Mouse (Mus musculus): ENCODE data around the gene Cant1. TPM values are rescaled to one million over a fixed set of nuclear protein-coding genes. Genes with fewer than 3 reads are reported as not detected.

The Cant1 gene
- polyA plus RNA-seq, 1 experiment from 2014 or later = 21.7 TPM

- Histone ChIP-seq H3K9me3 (ENCODE audit: control insufficient read depth, low read length) (no peaks in the 10 kb centered on the region), H3K9ac (ENCODE audit: low read length) (no peak overlapping the region), H3K4me3 (ENCODE audit: low read depth, low read length) (no peak overlapping the region), H3K27me3 (ENCODE audit: control insufficient read depth, insufficient read depth, low read length) (no peaks in the 10 kb centered on the region), H3K4me1 (ENCODE audit: control insufficient read depth, insufficient read depth, low read length) (peaks cover 15% of the 10 kb centered on the region), H3K27ac (ENCODE audit: low read depth, low read length) (no peak overlapping the region), H3K36me3 (ENCODE audit: control insufficient read depth, insufficient read depth, low read length) (no peaks in the 10 kb centered on the region), H3K4me2 (no peak overlapping the region)
- no peak for DNase-seq (ENCODE audit: low spot score, missing footprints)
- WGBS = 65% methylated on average over 13 of the region's 13 CpGs
- ATAC-seq (ENCODE audit: low FRiP score) = no peak
These were observed 5.9 kb upstream of the Cant1 start for GRCm38 (mm10) chr11:118424621-118425335.

- Histone ChIP-seq H3K27ac (ENCODE audit: low read depth, low read length) (no peak overlapping the region), H3K4me3 (ENCODE audit: low read depth, low read length) (no peak overlapping the region), H3K4me2 (peak overlapping the region; percentile 30; the same call in 1 of the 2 replicates), H3K27me3 (ENCODE audit: control insufficient read depth, insufficient read depth, low read length) (no peaks in the 10 kb centered on the region), H3K9me3 (ENCODE audit: control insufficient read depth, low read length) (no peaks in the 10 kb centered on the region), H3K9ac (ENCODE audit: low read length) (peak overlapping the region; percentile 57; the same call in 1 of the 2 replicates), H3K4me1 (ENCODE audit: control insufficient read depth, insufficient read depth, low read length) (peaks cover 16% of the 10 kb centered on the region), H3K36me3 (ENCODE audit: control insufficient read depth, insufficient read depth, low read length) (no peaks in the 10 kb centered on the region)
- ATAC-seq (ENCODE audit: low FRiP score) (no peak), DNase-seq (ENCODE audit: low spot score, missing footprints) (peak; percentile 97)
- 5% methylated on average over 18 of the region's 18 CpGs for WGBS
These were observed 4.5 kb upstream of the Cant1 start for GRCm38 (mm10) chr11:118423266-118423971.

GRCm38 (mm10) chr11:118420261-118420660 is 1.4 kb upstream of the Cant1 start:
- H3K4me2 ChIP-seq = no peak overlapping the region
- ATAC-seq (ENCODE audit: low FRiP score) = no peak
- no peak for DNase-seq (ENCODE audit: low spot score, missing footprints)
- WGBS = 82% methylated on average over 7 of the region's 7 CpGs
- H3K4me1 ChIP-seq (ENCODE audit: control insufficient read depth, insufficient read depth, low read length) = peaks cover 20% of the 10 kb centered on the region
- no peaks in the 10 kb centered on the region for H3K36me3 ChIP-seq (ENCODE audit: control insufficient read depth, insufficient read depth, low read length)
- H3K27me3 ChIP-seq (ENCODE audit: control insufficient read depth, insufficient read depth, low read length) = no peaks in the 10 kb centered on the region
- H3K9ac ChIP-seq (ENCODE audit: low read length) = no peak overlapping the region
- H3K9me3 ChIP-seq (ENCODE audit: control insufficient read depth, low read length) = no peaks in the 10 kb centered on the region
- no peak overlapping the region for H3K27ac ChIP-seq (ENCODE audit: low read depth, low read length)
- no peak overlapping the region for H3K4me3 ChIP-seq (ENCODE audit: low read depth, low read length)

DNA sequence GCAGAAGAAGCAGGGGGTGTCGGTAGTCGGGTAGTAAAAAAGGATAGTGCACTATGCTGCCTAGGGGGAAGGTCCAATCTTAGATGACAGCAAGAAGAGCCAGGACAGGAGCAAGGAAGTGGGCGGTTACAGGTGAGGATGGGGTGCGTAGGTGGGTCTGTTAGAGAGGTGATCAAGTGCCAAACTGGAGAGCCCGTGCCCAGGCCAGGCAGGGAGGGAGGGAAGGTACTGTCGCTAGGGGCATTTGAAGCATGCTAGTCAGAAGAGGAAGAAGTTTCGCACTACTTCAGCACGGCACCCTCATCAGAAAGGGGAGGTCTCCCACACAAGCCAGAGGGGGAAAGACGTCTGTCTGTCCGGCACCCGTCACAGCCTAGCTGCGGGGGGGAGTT is 448 bp downstream of the Cant1 start:
- Histone ChIP-seq H3K9ac (ENCODE audit: low read length) (peak overlapping the region; percentile 94), H3K4me2 (peak overlapping the region; percentile 87), H3K9me3 (ENCODE audit: control insufficient read depth, low read length) (no peaks in the 10 kb centered on the region), H3K4me1 (ENCODE audit: control insufficient read depth, insufficient read depth, low read length) (peaks cover 15% of the 10 kb centered on the region), H3K27ac (ENCODE audit: low read depth, low read length) (no peak overlapping the region), H3K27me3 (ENCODE audit: control insufficient read depth, insufficient read depth, low read length) (no peaks in the 10 kb centered on the region), H3K4me3 (ENCODE audit: low read depth, low read length) (peak overlapping the region; percentile 88), H3K36me3 (ENCODE audit: control insufficient read depth, insufficient read depth, low read length) (no peaks in the 10 kb centered on the region)
- ATAC-seq (ENCODE audit: low FRiP score) (no peak; the same call in 1 of the 2 replicates), DNase-seq (ENCODE audit: low spot score, missing footprints) (no peak)
- 5% methylated on average over 12 of the region's 12 CpGs for WGBS

GRCm38 (mm10) chr11:118417496-118417895 is 1.4 kb downstream of the Cant1 start:
- Histone ChIP-seq H3K36me3 (ENCODE audit: control insufficient read depth, insufficient read depth, low read length) (no peaks in the 10 kb centered on the region), H3K27ac (ENCODE audit: low read depth, low read length) (no peak overlapping the region), H3K9me3 (ENCODE audit: control insufficient read depth, low read length) (no peaks in the 10 kb centered on the region), H3K27me3 (ENCODE audit: control insufficient read depth, insufficient read depth, low read length) (no peaks in the 10 kb centered on the region), H3K4me3 (ENCODE audit: low read depth, low read length) (no peak overlapping the region), H3K4me1 (ENCODE audit: control insufficient read depth, insufficient read depth, low read length) (peaks cover 14% of the 10 kb centered on the region), H3K4me2 (peak overlapping the region; percentile 87; the same call in 1 of the 2 replicates), H3K9ac (ENCODE audit: low read length) (no peak overlapping the region)
- ATAC-seq (ENCODE audit: low FRiP score) (no peak), DNase-seq (ENCODE audit: low spot score, missing footprints) (no peak)
- WGBS = 94% methylated on average over 9 of the region's 9 CpGs

- no peaks in the 10 kb centered on the region for H3K27me3 ChIP-seq (ENCODE audit: control insufficient read depth, insufficient read depth, low read length)
- H3K27ac ChIP-seq (ENCODE audit: low read depth, low read length) = no peak overlapping the region
- no peak for ATAC-seq (ENCODE audit: low FRiP score)
- H3K9ac ChIP-seq (ENCODE audit: low read length) = no peak overlapping the region
- peaks cover 14% of the 10 kb centered on the region for H3K4me1 ChIP-seq (ENCODE audit: control insufficient read depth, insufficient read depth, low read length)
- no peak overlapping the region for H3K4me3 ChIP-seq (ENCODE audit: low read depth, low read length)
- no peaks in the 10 kb centered on the region for H3K9me3 ChIP-seq (ENCODE audit: control insufficient read depth, low read length)
- 88% methylated on average over 7 of the region's 7 CpGs for WGBS
- no peaks in the 10 kb centered on the region; the same call in 1 of the 2 replicates for H3K36me3 ChIP-seq (ENCODE audit: control insufficient read depth, insufficient read depth, low read length)
- H3K4me2 ChIP-seq = no peak overlapping the region
- DNase-seq (ENCODE audit: low spot score, missing footprints) = no peak
These were observed 2.8 kb downstream of the Cant1 start for GRCm38 (mm10) chr11:118416046-118416445.

DNA sequence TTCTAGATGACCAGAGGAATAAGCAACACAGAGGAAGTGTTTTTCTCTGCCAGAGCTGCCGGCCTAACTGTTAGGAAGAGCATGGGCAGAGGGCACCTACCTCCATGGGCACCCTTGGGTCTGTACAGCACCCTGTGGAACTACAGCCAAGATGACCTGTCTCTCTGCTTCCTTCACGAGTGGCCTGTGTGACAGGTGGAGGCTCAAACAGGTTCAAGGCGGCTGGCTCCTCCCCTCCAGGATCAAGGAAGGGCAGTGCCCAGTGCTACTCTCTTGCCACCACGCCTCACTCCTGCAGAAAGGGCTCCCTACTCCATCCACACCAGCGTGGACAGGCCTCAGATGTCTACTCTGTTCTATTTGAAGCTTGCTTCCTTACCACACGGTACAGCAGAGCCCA is 3.3 kb downstream of the Cant1 start:
- Histone ChIP-seq H3K27ac (ENCODE audit: low read depth, low read length) (no peak overlapping the region), H3K9me3 (ENCODE audit: control insufficient read depth, low read length) (no peaks in the 10 kb centered on the region), H3K4me1 (ENCODE audit: control insufficient read depth, insufficient read depth, low read length) (peaks cover 14% of the 10 kb centered on the region), H3K27me3 (ENCODE audit: control insufficient read depth, insufficient read depth, low read length) (no peaks in the 10 kb centered on the region), H3K9ac (ENCODE audit: low read length) (no peak overlapping the region), H3K4me2 (no peak overlapping the region), H3K36me3 (ENCODE audit: control insufficient read depth, insufficient read depth, low read length) (no peaks in the 10 kb centered on the region; the same call in 1 of the 2 replicates), H3K4me3 (ENCODE audit: low read depth, low read length) (no peak overlapping the region)
- no peak for DNase-seq (ENCODE audit: low spot score, missing footprints)
- ATAC-seq (ENCODE audit: low FRiP score) = no peak
- WGBS = 83% methylated on average over 6 of the region's 6 CpGs

GRCm38 (mm10) chr11:118414270-118414669 is 4.6 kb downstream of the Cant1 start:
- no peaks in the 10 kb centered on the region; the same call in 1 of the 2 replicates for H3K36me3 ChIP-seq (ENCODE audit: control insufficient read depth, insufficient read depth, low read length)
- no peak overlapping the region for H3K4me3 ChIP-seq (ENCODE audit: low read depth, low read length)
- 88% methylated on average over 5 of the region's 5 CpGs for WGBS
- no peaks in the 10 kb centered on the region for H3K27me3 ChIP-seq (ENCODE audit: control insufficient read depth, insufficient read depth, low read length)
- peaks cover 8% of the 10 kb centered on the region for H3K4me1 ChIP-seq (ENCODE audit: control insufficient read depth, insufficient read depth, low read length)
- H3K27ac ChIP-seq (ENCODE audit: low read depth, low read length) = no peak overlapping the region
- no peak overlapping the region for H3K9ac ChIP-seq (ENCODE audit: low read length)
- no peak for DNase-seq (ENCODE audit: low spot score, missing footprints)
- H3K9me3 ChIP-seq (ENCODE audit: control insufficient read depth, low read length) = no peaks in the 10 kb centered on the region
- no peak overlapping the region for H3K4me2 ChIP-seq
- no peak for ATAC-seq (ENCODE audit: low FRiP score)

DNA sequence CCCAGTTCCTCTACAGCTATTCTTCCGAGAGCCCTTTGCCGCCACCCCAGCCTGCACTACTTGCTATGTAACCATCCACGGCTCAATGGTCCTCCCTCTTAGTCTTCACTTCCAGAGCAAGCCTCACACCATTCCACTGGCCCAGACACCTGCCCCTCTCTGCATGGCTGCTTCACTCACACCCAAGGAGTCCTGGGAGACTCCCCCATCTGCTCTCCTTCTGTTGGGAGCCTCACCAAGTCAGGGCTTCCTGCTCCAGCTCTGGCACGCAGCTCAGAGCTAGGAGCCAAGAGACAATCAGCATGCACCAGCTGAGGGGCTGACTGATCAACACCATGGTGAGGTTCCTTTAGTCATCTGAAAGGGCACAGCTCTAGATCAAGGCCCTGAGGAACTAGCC is 5.8 kb downstream of the Cant1 start:
- Histone ChIP-seq H3K27me3 (ENCODE audit: control insufficient read depth, insufficient read depth, low read length) (no peaks in the 10 kb centered on the region), H3K36me3 (ENCODE audit: control insufficient read depth, insufficient read depth, low read length) (peaks cover 4% of the 10 kb centered on the region; the same call in 1 of the 2 replicates), H3K4me1 (ENCODE audit: control insufficient read depth, insufficient read depth, low read length) (peaks cover 4% of the 10 kb centered on the region), H3K9me3 (ENCODE audit: control insufficient read depth, low read length) (no peaks in the 10 kb centered on the region), H3K27ac (ENCODE audit: low read depth, low read length) (no peak overlapping the region), H3K4me3 (ENCODE audit: low read depth, low read length) (no peak overlapping the region), H3K4me2 (no peak overlapping the region), H3K9ac (ENCODE audit: low read length) (no peak overlapping the region)
- WGBS = 92% methylated on average over 4 of the region's 4 CpGs
- no peak for DNase-seq (ENCODE audit: low spot score, missing footprints)
- ATAC-seq (ENCODE audit: low FRiP score) = no peak
